Mouse (Mus musculus): ENCODE results near the gene Copz2.

DNA sequence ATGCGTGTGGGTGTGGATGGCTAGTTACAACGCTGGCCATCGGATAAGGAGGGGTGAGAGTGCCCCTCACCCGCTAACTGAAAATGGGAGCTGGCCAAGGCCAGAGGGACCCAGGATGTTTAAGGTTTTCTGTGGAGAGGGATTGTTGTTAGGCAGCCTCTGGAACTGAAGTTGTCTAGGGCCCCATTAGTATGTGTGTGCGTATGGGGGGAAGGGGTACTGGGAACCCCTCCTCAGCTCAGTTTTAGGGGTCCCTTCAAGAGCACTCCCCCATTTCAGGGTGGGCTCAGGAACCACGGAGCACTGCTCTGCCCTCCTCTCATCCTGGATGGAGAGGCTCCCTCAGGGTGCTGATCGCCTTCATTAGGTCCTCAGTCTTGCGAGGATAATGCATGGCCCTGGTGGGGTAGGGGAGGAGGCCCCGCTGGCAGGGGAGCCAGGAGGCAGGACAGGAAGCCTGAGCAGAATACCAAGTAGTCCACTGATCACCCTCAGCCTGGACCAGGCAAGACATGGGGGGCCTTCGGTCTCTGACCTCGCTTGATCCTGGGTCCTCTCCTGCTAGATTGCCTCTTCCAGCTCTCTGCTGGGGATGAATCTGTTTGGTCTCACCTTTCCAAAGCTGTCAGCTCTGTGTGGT lies 43.7 kb downstream of the Copz2 start:
- TF ChIP-seq ZC3H11A (IDR thresholded peaks at IDR 0.05; ENCODE audit: borderline replicate concordance, low read depth, low read length) (no peak), HCFC1 (IDR thresholded peaks at IDR 0.05; ENCODE audit: borderline replicate concordance, insufficient read depth, low read length) (no peak), ZNF384 (IDR thresholded peaks at IDR 0.05; ENCODE audit: low read depth, low read length) (no peak), CHD2 (IDR thresholded peaks at IDR 0.05; ENCODE audit: low read depth, low read length) (no peak)

Measured in ES-E14 (cell line).